Mouse (Mus musculus): ENCODE measurements around the gene Ehf. TPM values are rescaled to one million over a fixed set of nuclear protein-coding genes. Genes with fewer than 3 reads are reported as not detected.

Ehf gene
- polyA plus RNA-seq, 1 experiment, result not detected

DNA sequence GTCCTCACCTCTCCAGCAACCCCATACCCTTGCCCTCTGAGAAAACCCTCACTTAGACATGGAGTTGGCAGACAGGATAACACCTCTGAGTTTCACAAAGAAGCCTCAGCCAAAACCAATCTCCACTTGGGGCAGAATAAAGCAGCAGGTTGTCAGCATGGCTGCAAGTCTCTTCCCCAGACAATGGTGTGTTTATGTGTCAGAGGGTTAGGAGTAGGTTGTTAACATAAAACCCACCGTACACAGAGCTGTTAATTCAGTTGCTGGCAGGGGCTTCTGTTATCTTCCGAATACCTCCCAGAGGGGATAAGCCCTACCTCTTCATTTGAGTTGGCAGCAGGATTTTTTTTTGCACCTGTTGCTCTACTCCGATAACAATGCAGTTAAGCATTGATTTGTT, 9.9 kb downstream of the Ehf start:
- WGBS, result 79% methylated on average over 3 of the region's 3 CpGs
- Histone ChIP-seq H3K27ac (ENCODE audit: control insufficient read depth, insufficient read depth, low read depth, low read length, poor library complexity) (no peak overlapping the region), H3K4me3 (replicated peaks; ENCODE audit: control insufficient read depth, low read depth, low read length) (no peak overlapping the region), H3K4me1 (ENCODE audit: control insufficient read depth, insufficient read depth, low read length) (no peaks in the 10 kb centered on the region; the same call in 1 of the 2 replicates)
- no peak for TF ChIP-seq POLR2A (IDR thresholded peaks at IDR 0.05; ENCODE audit: borderline replicate concordance, control insufficient read depth, low read depth, low read length)
- TF ChIP-seq CTCF (IDR thresholded peaks at IDR 0.05; ENCODE audit: control insufficient read depth, insufficient read depth, low read length), result no peak

- TF ChIP-seq POLR2A (IDR thresholded peaks at IDR 0.05; ENCODE audit: borderline replicate concordance, control insufficient read depth, low read depth, low read length), result no peak
- no peak for TF ChIP-seq CTCF (IDR thresholded peaks at IDR 0.05; ENCODE audit: control insufficient read depth, insufficient read depth, low read length)
- H3K4me3 ChIP-seq (replicated peaks; ENCODE audit: control insufficient read depth, low read depth, low read length), result no peak overlapping the region
- H3K27ac ChIP-seq (ENCODE audit: control insufficient read depth, insufficient read depth, low read depth, low read length, poor library complexity), result no peak overlapping the region
- 19% methylated on average over 2 of the region's 2 CpGs for WGBS
- no peaks in the 10 kb centered on the region; the same call in 1 of the 2 replicates for H3K4me1 ChIP-seq (ENCODE audit: control insufficient read depth, insufficient read depth, low read length)
Observed at GRCm38 (mm10) chr2:103290705-103291269, 12.3 kb downstream of the Ehf start.

- Histone ChIP-seq H3K4me1 (ENCODE audit: control insufficient read depth, insufficient read depth, low read length) (no peaks in the 10 kb centered on the region; the same call in 1 of the 2 replicates), H3K4me3 (replicated peaks; ENCODE audit: control insufficient read depth, low read depth, low read length) (no peak overlapping the region), H3K27ac (ENCODE audit: control insufficient read depth, insufficient read depth, low read depth, low read length, poor library complexity) (no peak overlapping the region)
- WGBS, result 61% methylated on average over 3 of the region's 3 CpGs
- TF ChIP-seq CTCF (IDR thresholded peaks at IDR 0.05; ENCODE audit: control insufficient read depth, insufficient read depth, low read length), result no peak
- TF ChIP-seq POLR2A (IDR thresholded peaks at IDR 0.05; ENCODE audit: borderline replicate concordance, control insufficient read depth, low read depth, low read length), result no peak
Observed at GRCm38 (mm10) chr2:103290167-103290566, 12.9 kb downstream of the Ehf start.

- TF ChIP-seq POLR2A (IDR thresholded peaks at IDR 0.05; ENCODE audit: borderline replicate concordance, control insufficient read depth, low read depth, low read length), result no peak
- TF ChIP-seq CTCF (IDR thresholded peaks at IDR 0.05; ENCODE audit: control insufficient read depth, insufficient read depth, low read length), result no peak
- no peaks in the 10 kb centered on the region; the same call in 1 of the 2 replicates for H3K4me1 ChIP-seq (ENCODE audit: control insufficient read depth, insufficient read depth, low read length)
- H3K4me3 ChIP-seq (replicated peaks; ENCODE audit: control insufficient read depth, low read depth, low read length), result no peak overlapping the region
- H3K27ac ChIP-seq (ENCODE audit: control insufficient read depth, insufficient read depth, low read depth, low read length, poor library complexity), result no peak overlapping the region
- WGBS, result 69% methylated on average over 7 of the region's 7 CpGs
Observed at GRCm38 (mm10) chr2:103289407-103289950, 13.6 kb downstream of the Ehf start.

GRCm38 (mm10) chr2:103287716-103288115, 15.4 kb downstream of the Ehf start:
- TF ChIP-seq CTCF (IDR thresholded peaks at IDR 0.05; ENCODE audit: control insufficient read depth, insufficient read depth, low read length) (no peak), POLR2A (IDR thresholded peaks at IDR 0.05; ENCODE audit: borderline replicate concordance, control insufficient read depth, low read depth, low read length) (no peak)
- 78% methylated on average over 5 of the region's 5 CpGs for WGBS
- Histone ChIP-seq H3K4me3 (replicated peaks; ENCODE audit: control insufficient read depth, low read depth, low read length) (no peak overlapping the region), H3K27ac (ENCODE audit: control insufficient read depth, insufficient read depth, low read depth, low read length, poor library complexity) (no peak overlapping the region), H3K4me1 (ENCODE audit: control insufficient read depth, insufficient read depth, low read length) (no peaks in the 10 kb centered on the region; the same call in 1 of the 2 replicates)

- WGBS, result 42% methylated on average over 2 of the region's 2 CpGs
- Histone ChIP-seq H3K27ac (ENCODE audit: control insufficient read depth, insufficient read depth, low read depth, low read length, poor library complexity) (no peak overlapping the region), H3K4me3 (replicated peaks; ENCODE audit: control insufficient read depth, low read depth, low read length) (no peak overlapping the region), H3K4me1 (ENCODE audit: control insufficient read depth, insufficient read depth, low read length) (no peaks in the 10 kb centered on the region; the same call in 1 of the 2 replicates)
- TF ChIP-seq CTCF (IDR thresholded peaks at IDR 0.05; ENCODE audit: control insufficient read depth, insufficient read depth, low read length), result no peak
- TF ChIP-seq POLR2A (IDR thresholded peaks at IDR 0.05; ENCODE audit: borderline replicate concordance, control insufficient read depth, low read depth, low read length), result no peak
Observed at GRCm38 (mm10) chr2:103285561-103285960, 17.5 kb downstream of the Ehf start.

GRCm38 (mm10) chr2:103283730-103284129, 19.3 kb downstream of the Ehf start:
- H3K27ac ChIP-seq (ENCODE audit: control insufficient read depth, insufficient read depth, low read depth, low read length, poor library complexity), result no peak overlapping the region
- H3K4me3 ChIP-seq (replicated peaks; ENCODE audit: control insufficient read depth, low read depth, low read length), result no peak overlapping the region
- TF ChIP-seq CTCF (IDR thresholded peaks at IDR 0.05; ENCODE audit: control insufficient read depth, insufficient read depth, low read length) (no peak), POLR2A (IDR thresholded peaks at IDR 0.05; ENCODE audit: borderline replicate concordance, control insufficient read depth, low read depth, low read length) (no peak)
- 66% methylated on average over 8 of the region's 8 CpGs for WGBS
- no peaks in the 10 kb centered on the region for H3K4me1 ChIP-seq (ENCODE audit: control insufficient read depth, insufficient read depth, low read length)

GRCm38 (mm10) chr2:103282184-103282750, 20.8 kb downstream of the Ehf start:
- H3K27ac ChIP-seq (ENCODE audit: control insufficient read depth, insufficient read depth, low read depth, low read length, poor library complexity), result no peak overlapping the region
- TF ChIP-seq POLR2A (IDR thresholded peaks at IDR 0.05; ENCODE audit: borderline replicate concordance, control insufficient read depth, low read depth, low read length) (no peak), CTCF (IDR thresholded peaks at IDR 0.05; ENCODE audit: control insufficient read depth, insufficient read depth, low read length) (no peak)
- WGBS, result 13% methylated on average over 8 of the region's 8 CpGs
- H3K4me3 ChIP-seq (replicated peaks; ENCODE audit: control insufficient read depth, low read depth, low read length), result no peak overlapping the region
- no peaks in the 10 kb centered on the region for H3K4me1 ChIP-seq (ENCODE audit: control insufficient read depth, insufficient read depth, low read length)
